Mouse (Mus musculus) retina, postnatal 7 days (tissue): Measurements from ENCODE around the gene Crybg3.
"Not testable (repeated sequence)": the region's sequence is repeated elsewhere in the genome, so short reads cannot be mapped to it uniquely, and the experiment has no call there.

Experiments used
- DNase-seq: peaks from one replicate; pipeline ENCODE4 v3.0.0-alpha.2; 2012; ENCODE audit warnings: low read depth, low spot score

The Crybg3 gene

GRCm38 (mm10) chr16:59532561-59532960 is 68.2 kb downstream of the Crybg3 start:
- DNase-seq: no peak

DNA sequence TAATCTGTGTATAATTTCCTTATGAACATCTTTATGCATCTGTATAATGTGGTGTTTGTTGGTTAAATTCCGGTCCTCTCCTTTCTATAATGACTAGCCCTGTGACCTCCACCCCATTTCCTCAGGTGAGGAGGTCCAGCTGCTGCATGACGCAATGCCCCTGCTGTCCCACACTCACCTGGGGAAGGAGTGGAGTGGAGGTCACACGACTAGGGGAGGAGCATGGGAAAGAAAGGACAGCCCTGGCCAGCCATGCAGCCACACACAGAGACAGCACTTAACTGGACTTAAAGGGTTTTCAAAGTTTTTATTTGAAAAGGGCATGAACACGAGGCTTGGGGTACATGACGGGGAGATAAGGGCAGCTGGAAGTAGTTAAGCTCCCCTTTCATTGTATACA is 69.5 kb downstream of the Crybg3 start:
- DNase-seq: no peak

DNA sequence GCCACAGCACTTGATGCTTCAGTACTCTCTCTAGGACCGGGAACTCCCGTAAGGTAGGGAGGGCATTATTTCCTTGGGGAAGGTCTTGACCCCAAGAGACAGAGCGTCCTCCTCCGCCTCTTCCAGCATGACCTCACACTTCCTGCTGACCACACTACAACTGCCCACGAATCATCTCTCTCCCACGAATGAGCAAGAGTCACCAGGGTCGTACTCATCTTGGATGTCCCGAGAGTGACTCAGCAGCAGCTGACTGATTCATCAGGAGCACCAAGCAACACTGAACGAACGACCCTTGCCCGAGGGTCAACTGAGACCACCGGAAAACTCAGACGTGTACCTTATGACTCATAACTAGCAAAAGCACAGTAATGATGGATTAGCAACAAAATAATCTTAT is 71.2 kb downstream of the Crybg3 start:
- DNase-seq: no peak

- no peak for DNase-seq
Observed at GRCm38 (mm10) chr16:59526939-59527338, 73.8 kb downstream of the Crybg3 start.

GRCm38 (mm10) chr16:59521752-59522423 is 78.9 kb downstream of the Crybg3 start:
- no peak for DNase-seq

GRCm38 (mm10) chr16:59517447-59518219 is 83.1 kb downstream of the Crybg3 start:
- DNase-seq: peak; percentile 34

GRCm38 (mm10) chr16:59516965-59517364 is 83.8 kb downstream of the Crybg3 start:
- no peak for DNase-seq

GRCm38 (mm10) chr16:59515169-59515568 is 85.6 kb downstream of the Crybg3 start:
- DNase-seq: no peak

DNA sequence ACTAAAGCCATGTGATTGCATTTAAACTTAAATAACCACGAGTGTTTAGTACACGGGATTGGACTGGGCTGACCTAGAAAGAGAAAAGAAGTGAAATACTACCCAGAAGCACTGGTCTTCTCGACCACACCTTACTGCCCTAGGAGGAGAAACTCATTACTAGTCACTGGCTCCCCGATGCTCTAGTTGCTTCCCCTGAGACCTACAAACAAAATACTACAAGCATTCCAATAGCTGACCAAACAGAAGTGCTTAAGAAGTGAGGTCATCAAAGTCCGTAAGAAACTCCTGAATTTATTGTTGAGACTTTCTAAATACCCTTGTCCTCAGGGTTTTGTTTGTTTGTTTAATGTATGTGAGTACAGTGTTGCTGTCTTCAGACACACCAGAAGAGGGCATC is 90.9 kb downstream of the Crybg3 start:
- DNase-seq: no peak

GRCm38 (mm10) chr16:59499180-59499579 is 101.6 kb downstream of the Crybg3 start:
- no peak for DNase-seq

DNA sequence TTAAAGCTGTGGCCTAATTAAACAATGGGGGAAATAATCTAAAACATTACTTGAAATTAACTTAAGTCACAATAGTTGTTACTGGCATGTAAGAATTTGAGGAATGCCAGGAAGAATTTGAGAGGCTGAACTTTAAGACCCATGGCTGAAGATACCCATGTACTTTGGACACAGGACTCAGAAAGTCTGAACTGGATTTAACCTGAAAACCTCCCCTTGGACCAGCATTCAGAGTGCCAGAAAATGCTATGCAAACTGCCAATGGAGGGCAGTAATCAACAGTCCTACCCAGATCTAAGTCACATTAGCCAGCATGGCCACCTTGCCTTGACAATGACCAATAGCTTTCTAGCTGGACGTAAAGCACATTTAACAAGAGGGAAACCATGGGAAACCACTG is 102.8 kb downstream of the Crybg3 start:
- no peak for DNase-seq

GRCm38 (mm10) chr16:59493199-59493598 is 107.6 kb downstream of the Crybg3 start:
- DNase-seq: no peak

DNA sequence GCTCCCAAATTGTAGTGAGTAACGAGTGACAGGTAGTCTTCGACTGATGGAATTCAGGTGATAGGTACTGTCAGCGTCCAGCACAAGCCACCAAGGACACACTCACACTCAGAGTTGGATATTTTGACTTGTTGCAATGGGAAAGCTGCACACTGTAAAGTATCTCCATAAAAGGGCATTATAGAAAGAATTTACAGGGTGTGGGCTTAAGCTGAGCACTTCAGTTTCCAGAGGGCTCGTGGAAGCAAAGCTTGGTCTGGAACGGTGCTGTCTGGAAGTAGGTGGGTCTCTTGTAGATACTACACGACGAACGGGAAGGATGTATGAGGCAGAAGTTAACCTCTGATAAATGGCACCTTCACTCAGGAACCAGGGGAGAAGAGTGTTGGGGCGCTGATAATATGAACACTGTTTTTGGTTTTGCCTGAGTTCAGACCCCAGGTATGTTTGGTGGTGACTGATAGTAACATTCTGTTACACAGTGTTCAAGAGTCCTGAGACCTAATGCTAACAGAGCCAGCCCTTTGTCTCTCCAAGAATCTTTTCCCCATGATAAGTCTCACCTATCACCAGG is 112.7 kb downstream of the Crybg3 start:
- no peak for DNase-seq

DNA sequence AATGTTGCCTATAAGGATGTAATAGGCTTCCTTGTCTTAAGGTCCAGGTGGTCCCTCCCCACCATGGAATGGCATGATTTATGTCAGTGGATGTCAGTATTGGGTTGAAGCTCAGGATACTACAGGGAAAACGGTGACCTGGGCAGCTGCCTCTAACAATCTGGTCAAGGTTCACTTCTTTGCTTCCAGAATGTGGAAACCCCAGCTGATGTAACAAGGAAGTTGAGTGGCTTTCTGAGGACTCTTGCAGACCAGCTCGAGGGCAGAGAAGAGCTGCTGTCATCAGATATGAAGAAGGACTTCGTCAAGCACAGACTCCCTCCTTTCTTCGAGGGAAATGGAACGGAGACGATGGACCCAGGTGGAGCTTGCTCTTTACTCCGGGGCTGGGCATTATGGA is 113.5 kb downstream of the Crybg3 start:
- DNase-seq: no peak

DNA sequence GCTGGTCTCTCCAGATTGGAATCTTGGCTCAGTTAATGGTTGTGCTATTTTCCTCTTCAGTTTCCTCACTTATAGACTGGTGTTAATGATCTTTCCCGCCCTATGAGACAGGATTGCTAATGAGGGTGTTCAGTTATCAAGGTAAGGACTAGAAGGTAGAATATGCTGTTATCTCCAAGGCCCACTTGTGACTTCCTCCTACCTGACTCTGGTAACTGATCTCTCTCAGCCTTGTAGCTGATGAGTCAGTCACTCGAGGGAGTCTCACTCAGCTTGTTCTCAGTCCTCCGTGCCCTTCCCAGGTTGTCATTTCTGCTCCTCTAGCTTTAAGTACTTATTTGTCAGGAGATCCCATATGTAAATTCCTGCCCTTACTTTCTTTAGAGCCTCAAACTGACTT is 122.8 kb downstream of the Crybg3 start:
- no peak for DNase-seq

- peak; percentile 43 for DNase-seq
Observed at GRCm38 (mm10) chr16:59474788-59475187, 126.0 kb downstream of the Crybg3 start.

DNA sequence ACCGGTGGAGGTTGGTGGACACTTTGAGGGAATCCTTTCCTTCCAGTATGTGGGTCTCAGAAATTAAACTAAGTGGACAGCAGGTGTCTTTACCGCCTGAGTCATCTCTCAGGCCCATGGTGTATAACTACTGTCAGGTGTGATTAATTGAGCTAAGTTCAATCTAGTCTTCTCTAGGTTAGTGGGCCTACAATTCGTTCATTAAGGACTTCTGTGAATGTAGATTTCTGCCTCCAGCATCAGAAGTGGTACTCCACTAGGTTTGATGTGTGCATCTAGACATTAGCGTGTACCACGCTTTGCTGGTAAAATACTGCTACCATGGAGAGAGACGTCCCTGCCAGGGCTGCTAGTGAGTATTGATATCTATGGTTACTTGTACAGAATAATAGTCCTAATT is 128.2 kb downstream of the Crybg3 start:
- DNase-seq: no peak

- DNase-seq: peak; percentile 61
Observed at GRCm38 (mm10) chr16:59471637-59472278, 129.0 kb downstream of the Crybg3 start, which contains the start of gene Riox2. Gene Riox2, plus strand, starts transcription at chr16:59471775.

GRCm38 (mm10) chr16:59469846-59470245 is 130.9 kb downstream of the Crybg3 start:
- no peak for DNase-seq

DNA sequence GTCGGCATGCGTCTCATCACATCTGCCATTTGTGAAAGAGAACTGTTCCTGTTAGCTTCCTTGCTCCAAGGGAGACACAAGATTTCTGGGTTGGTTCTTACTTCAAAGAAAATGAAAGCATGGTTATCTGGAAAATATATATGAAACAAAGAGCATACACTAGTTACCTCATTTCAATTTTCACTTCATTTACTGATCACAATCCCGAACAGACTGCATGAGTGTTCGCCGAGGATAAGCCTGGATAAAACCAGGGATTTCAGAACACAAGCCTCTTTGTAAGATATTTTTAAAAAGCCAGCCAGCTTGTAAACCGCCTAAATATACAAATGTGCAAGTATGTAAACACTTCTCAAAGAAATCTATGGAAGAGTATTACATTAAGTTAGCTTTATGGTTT is 136.8 kb downstream of the Crybg3 start:
- peak; percentile 21 for DNase-seq

GRCm38 (mm10) chr16:59463567-59463966 is 137.2 kb downstream of the Crybg3 start:
- DNase-seq: no peak

DNA sequence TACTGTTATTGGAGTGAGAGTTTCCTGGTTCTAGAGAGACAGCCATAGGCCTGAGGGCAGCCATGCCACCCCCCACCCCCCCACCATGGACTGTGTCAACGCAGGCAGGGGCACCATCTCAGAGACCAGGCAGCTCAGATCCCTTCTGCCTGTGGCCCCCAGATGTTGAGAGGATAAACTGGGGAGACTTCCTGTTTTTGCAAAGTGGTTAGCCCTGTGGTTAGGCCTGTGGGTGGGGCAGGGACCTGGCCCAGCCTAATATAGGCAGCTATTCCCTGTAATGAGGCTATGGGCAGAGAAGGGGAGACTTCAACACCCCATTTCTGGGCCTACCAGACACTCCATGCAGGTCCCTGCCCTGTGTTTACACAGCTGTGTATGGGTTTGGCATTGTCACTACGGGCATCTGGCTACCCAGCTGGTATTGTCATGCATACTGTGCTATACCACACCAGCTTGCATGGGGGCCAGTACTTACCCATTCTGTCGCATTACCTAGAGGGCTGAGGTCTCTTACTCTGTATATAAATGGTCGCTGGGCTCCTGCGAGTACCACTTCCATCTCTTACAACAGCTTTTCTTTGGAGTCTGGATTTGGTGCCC is 141.4 kb downstream of the Crybg3 start:
- DNase-seq: not testable (repeated sequence)
